Mouse (Mus musculus) erythroblast, embryonic 14.5 days (primary cell): ENCODE results near the gene 4933427D14Rik.

Experiments used
- GATA1 ChIP-seq: IDR thresholded peaks from 2 replicates; pipeline ENCODE4 v1.6.1; 2012; ENCODE audit warnings: low read length, inconsistent platforms, mixed read lengths
- TAL1 ChIP-seq: IDR thresholded peaks from 3 replicates; pipeline ENCODE4 v1.6.1; 2012; ENCODE audit warnings: low read length, inconsistent platforms, mixed read lengths

DNA sequence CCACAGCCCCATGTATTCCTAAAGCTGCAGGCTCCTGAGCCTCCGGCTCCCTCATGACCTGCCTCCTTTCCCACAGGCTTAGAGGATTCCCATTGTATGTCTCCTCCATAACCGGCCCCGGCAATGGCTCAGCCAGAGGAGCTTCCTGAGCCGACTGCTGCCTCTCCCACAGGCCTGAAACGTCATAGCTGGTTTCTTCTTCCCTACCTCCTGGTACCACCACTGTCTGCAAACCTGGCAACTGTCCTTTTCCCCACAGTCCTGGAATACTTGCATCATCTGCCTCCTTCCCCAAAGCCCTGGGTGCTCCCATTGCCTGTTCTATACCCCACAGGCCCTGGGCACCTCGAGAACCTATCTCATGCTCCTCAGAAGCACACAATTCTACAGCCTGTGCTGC lies 2.0 kb downstream of the 4933427D14Rik start:
- TF ChIP-seq TAL1, result no peak
- no peak for TF ChIP-seq GATA1
